Mouse (Mus musculus) neutrophil, adult 5-6 weeks (primary cell): ENCODE measurements around the gene Lonp2. TPM values are rescaled to one million over a fixed set of nuclear protein-coding genes. Genes with fewer than 3 reads are reported as not detected.

ENCODE experiments used
- ATAC-seq: fragments of 151-379, 151-347 bp; 2 replicates; pipeline ENCODE4 v1.8.0; 2017; ENCODE audit warnings: mild to moderate bottlenecking, moderate TSS enrichment; ENCODE audit not compliant: insufficient number of reproducible peaks, poor library complexity, low FRiP score, severe bottlenecking; ENCODE audit errors: extremely low read depth
- total RNA-seq: library from RNA; stranded (forward); fragments of 200-1000 nt; gene quantifications from 2 replicates; pipeline ENCODE4 v1.2.3, GENCODE M21; 2017

Gene Lonp2
- total RNA-seq, 1 experiment from 2014 or later = 75.7 TPM

- ATAC-seq = peak; percentile 36; the same call in 1 of the 2 replicates
Measured at GRCm38 (mm10) chr8:86699471-86699870, 75.6 kb downstream of the Lonp2 start.

DNA sequence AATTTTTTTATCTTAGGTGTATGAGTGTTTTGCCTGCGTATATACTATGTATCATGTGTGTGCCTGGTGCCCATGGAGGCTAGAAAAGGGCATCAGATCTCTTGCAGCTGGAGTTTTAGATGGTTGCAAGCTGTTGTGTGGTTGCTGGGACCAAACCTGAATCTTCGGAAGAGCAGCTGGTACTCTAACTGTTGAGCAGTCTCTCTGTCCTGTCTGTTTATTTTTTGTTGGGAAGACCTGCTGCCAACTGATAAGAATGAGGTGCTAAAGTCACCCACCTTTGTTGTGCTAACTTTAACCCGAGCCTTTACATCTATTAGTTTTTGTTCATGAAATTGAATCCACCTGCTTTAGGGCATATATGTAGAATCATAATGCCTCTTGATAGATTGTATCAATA lies 78.6 kb downstream of the Lonp2 start:
- no peak for ATAC-seq

DNA sequence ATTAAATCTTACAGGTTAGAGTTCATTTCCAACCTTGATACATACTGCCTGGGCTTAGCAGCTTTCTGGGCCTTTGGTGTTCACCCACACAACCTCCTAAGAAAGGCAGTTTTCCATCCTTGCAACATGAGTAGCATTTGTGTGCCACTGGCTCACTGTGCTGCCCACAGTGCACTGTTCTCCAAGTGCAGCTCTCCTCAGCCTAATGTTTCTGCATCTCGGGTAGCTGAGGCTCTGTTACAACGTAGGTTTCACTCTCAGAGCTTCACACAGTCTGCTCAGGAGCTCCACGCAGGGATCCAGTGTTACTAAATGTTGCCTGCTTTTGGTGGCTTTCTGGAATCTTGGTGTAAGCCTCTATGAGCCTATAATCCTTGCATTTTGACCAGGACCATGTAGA lies 81.5 kb downstream of the Lonp2 start:
- ATAC-seq = no peak

GRCm38 (mm10) chr8:86706756-86707155 lies 82.9 kb downstream of the Lonp2 start:
- ATAC-seq = no peak

GRCm38 (mm10) chr8:86707873-86708272 lies 84.0 kb downstream of the Lonp2 start:
- ATAC-seq = peak; percentile 75

GRCm38 (mm10) chr8:86712594-86712993 lies 88.8 kb downstream of the Lonp2 start:
- ATAC-seq = no peak

DNA sequence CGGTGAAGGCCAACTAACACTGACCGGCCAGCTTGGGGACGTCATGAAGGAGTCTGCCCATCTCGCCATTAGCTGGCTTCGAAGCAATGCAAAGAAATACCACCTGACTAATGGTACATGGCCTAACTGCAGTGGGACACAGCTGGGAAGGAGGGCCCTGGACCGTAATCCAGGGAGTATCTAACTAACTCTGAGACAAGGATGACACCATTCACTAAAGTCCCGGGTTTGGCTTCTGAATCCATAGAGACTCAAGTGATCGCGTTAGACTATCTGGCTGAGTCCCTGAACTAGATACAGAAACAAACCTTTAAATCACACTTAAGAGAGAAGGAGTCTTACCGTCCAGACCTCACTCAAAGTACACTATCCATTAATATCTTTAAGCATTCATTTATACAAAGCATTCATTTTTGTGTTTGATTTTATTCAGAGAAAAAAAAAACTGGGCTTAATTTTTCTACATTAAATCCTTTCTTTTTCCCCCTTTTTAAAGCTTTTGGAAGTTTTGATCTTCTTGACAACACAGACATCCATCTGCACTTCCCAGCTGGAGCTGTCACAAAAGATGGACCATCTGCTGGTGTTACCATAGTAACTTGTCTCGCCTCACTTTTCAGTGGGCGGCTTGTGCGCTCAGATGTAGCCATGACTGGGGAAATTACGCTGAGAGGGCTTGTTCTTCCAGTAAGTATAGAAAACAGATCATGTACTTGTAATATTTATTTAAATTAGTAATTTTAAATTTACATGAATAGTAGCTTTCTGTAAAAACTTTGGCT lies 89.8 kb downstream of the Lonp2 start:
- no peak for ATAC-seq

- no peak for ATAC-seq
Measured at GRCm38 (mm10) chr8:86718332-86718994, 94.6 kb downstream of the Lonp2 start.

DNA sequence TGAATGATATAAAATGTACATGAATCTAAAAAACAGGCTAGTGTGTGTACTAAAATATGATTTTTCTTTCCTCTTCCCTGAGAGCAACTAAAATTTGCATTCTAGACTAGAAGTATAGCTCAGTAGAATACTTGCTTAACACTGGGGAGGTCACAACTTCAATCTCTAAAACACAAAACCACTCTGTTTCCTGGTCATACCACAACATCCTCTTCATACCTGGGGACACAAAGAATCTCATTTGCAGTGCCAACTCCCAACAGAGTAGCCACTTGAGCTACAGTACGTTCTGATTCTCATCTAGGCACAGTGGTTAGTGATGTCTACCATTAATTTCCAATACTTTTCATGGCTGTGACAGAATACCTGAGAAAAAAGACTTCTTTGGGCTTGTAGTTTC lies 95.5 kb downstream of the Lonp2 start:
- ATAC-seq = no peak

GRCm38 (mm10) chr8:86720756-86721459 lies 97.1 kb downstream of the Lonp2 start:
- no peak for ATAC-seq

DNA sequence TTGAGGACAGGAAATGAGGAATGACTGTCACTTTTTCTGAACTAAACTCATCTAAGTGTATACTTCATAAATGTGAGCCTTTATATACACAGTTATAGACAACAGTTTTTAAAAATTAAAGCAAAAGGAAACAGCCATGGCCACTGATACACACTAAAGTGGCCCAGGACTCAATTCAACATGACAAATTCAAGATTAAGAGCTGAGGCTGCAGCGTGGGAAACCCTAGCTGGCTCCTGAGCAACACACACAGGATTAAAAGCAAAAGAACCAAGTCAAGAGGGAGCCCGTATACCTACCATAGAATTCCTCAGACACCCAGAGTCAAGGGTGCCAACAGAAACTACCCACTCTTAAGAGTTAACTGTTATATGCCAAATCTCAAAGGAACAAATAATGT lies 97.6 kb downstream of the Lonp2 start:
- no peak for ATAC-seq

GRCm38 (mm10) chr8:86726959-86727358 lies 103.1 kb downstream of the Lonp2 start:
- no peak for ATAC-seq

DNA sequence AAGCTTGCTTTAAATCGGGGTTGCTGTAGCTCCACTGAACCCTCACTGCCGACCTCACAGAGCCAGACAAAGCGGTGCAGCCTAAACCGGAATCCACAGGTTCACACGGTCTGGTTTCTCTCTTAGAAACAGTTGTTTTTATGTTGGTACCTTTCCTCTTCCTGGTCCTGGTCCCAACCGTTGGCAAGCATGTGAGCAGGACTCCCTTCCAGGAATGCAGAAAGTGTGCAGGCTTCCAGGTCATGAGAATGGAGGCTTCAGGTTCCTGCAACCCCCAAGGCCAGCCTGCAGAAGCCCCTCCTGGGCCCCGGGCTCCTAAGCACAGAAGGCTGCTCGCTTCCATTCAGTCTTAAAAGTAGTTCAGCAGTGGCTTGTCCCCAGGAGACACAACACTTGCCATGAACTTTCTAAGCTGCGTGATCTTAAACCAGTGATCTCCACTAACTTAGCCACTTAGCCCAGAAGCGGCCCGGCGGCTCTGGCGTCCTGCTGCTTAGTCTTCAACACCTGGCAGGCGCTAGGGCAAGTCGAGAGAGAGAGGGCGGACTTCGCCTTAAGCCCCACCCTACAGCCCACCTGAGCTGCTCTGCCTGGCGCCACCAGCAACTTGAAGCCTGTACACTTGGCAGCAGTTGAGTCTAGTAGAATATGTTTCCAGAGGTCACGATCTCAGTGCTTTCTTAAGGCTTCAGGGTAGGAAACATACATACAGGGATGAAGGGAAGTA lies 104.5 kb downstream of the Lonp2 start:
- no peak for ATAC-seq

DNA sequence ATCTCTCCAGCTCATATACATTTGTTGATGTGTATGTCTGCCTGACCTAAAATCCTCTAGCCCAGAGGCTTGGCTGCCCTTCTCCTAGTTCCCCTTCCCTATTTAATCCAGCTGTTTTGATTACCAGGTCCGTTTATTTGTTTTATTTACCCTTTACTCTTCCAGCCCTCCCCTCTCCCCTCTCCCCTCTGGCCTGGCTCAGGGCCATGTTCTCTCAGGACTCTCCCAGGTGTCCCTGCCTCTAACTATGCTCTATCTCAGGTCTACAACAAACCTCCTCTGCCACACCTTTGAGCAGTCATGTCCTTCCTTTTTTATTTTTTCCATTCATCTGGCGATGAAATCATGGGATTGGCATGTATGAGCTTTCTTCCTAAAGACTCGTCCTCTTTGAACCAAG lies 106.5 kb downstream of the Lonp2 start:
- ATAC-seq = no peak

DNA sequence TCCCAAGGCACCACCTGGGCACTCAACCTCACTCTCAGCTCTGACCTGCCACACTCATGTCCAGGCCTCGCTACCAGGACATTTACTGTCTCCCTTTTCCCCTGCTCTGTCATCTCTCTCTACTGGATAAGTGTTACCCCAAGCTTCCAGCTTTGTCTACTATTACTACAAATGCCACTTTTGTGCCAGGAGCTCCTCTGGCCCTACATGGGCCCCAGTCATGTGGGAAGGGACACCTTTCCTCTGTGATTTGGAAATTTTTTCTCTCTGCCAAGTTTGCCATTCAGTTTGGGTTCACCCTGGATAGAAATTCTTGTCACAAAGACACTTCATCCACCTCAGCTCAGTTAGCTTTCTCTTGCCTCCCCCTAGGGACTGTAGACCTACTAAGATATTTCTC lies 107.0 kb downstream of the Lonp2 start:
- ATAC-seq = no peak

- ATAC-seq = no peak
Measured at GRCm38 (mm10) chr8:86734171-86734570, 110.3 kb downstream of the Lonp2 start.

GRCm38 (mm10) chr8:86734954-86735353 lies 111.1 kb downstream of the Lonp2 start:
- no peak for ATAC-seq

GRCm38 (mm10) chr8:86735446-86736111 lies 111.7 kb downstream of the Lonp2 start:
- peak; percentile 59 for ATAC-seq

DNA sequence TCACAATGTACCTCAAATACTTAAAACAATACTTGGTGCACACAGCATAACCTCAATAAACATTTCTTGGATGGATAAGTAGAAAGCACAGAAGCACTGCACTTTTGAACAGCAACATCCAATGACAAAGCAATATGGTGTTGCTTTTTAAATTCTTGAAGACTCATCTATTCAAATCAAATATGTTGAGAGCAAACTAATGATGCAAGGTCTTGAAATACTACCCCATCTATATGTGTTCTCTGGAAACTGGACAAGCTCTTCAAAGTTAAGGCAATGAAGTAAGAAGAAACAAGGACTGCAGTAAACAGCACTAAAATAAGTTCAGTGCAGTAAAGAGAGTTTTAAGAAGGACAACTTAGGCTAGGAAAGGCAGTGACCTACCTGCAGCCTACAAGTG lies 117.1 kb downstream of the Lonp2 start:
- ATAC-seq = no peak
